Mouse (Mus musculus): ENCODE results near the gene Sval3. TPM values are rescaled to one million over a fixed set of nuclear protein-coding genes. Genes with fewer than 3 reads are reported as not detected.

Gene Sval3
- not detected in 2 replicates for polyA plus RNA-seq (2015; fragmentation: Nextera tagmentation; extraction: Ambion mirVana)

DNA sequence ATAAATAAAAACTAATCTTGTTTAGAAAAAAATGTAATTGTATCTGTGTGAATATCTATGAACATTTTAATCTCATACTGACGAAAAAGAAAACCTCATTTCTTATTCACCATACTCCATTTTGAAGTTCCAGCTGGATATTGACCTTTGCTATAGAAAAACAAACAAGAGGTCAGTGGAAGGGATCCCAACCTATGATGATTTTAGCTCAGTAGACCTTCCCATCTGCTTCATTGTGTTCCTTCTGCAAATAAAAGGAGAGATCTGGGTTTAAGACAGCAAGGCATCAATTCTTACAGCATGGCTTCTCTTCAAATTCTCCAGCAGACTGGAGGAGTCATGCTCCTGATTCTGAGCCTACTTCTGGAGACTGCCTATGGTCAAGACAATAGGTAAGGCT is at the start of gene Sval3:
Gene Sval3, plus strand, starts transcription at position 301 of the 400 bp plus-strand sequence.
- ATAC-seq (ENCODE audit: insufficient number of reproducible peaks, low FRiP score, low TSS enrichment, low read depth) = no peak
- WGBS = 57% methylated on average over 1 of the region's 1 CpGs
- Histone ChIP-seq H3K36me3 (no peaks in the 10 kb centered on the region), H3K27ac (replicated peaks) (no peak within 1 kb of the TSS), H3K9me3 (replicated peaks) (no peaks in the 10 kb centered on the region), H3K4me2 (replicated peaks) (no peak within 1 kb of the TSS), H3K4me1 (no peaks in the 10 kb centered on the region), H3K9ac (no peak within 1 kb of the TSS), H3K27me3 (no peaks in the 10 kb centered on the region), H3K4me3 (replicated peaks) (no peak within 1 kb of the TSS)

GRCm38 (mm10) chr6:41951330-41951729 is 16.6 kb upstream of the Sval3 start, which contains the start of gene Sval1:
TSS of gene Sval1 (plus strand) at chr6:41951630.
- WGBS = 60% methylated on average over 1 of the region's 1 CpGs
- H3K9ac ChIP-seq = no peak within 1 kb of the TSS
- H3K4me1 ChIP-seq = no peaks in the 10 kb centered on the region
- H3K36me3 ChIP-seq = no peaks in the 10 kb centered on the region
- no peak within 1 kb of the TSS for H3K4me3 ChIP-seq (replicated peaks)
- H3K4me2 ChIP-seq (replicated peaks) = no peak within 1 kb of the TSS
- no peaks in the 10 kb centered on the region for H3K9me3 ChIP-seq (replicated peaks)
- no peak for ATAC-seq (ENCODE audit: insufficient number of reproducible peaks, low FRiP score, low TSS enrichment, low read depth)
- no peak within 1 kb of the TSS for H3K27ac ChIP-seq (replicated peaks)
- no peaks in the 10 kb centered on the region for H3K27me3 ChIP-seq

Other genes with a start within 250 kb of the Sval3 start
- not detected in 2 replicates for gene Olfr459, start 193.0 kb upstream of the Sval3 start, polyA plus RNA-seq (2015; fragmentation: Nextera tagmentation; extraction: Ambion mirVana)
- gene Pip, start 120.6 kb upstream of the Sval3 start, polyA plus RNA-seq (2015; fragmentation: Nextera tagmentation; extraction: Ambion mirVana) = not detected in 2 replicates
- not detected in 2 replicates for gene Sval2, start 115.2 kb upstream of the Sval3 start, polyA plus RNA-seq (2015; fragmentation: Nextera tagmentation; extraction: Ambion mirVana)
- not detected in 2 replicates for gene Sval1, start 16.5 kb upstream of the Sval3 start, polyA plus RNA-seq (2015; fragmentation: Nextera tagmentation; extraction: Ambion mirVana)
- gene Sva, start 70.3 kb downstream of the Sval3 start, polyA plus RNA-seq (2015; fragmentation: Nextera tagmentation; extraction: Ambion mirVana) = not detected in 2 replicates
- not detected in 2 replicates for gene Tas2r139, start 172.8 kb downstream of the Sval3 start, polyA plus RNA-seq (2015; fragmentation: Nextera tagmentation; extraction: Ambion mirVana)
- gene Tas2r144, start 247.2 kb downstream of the Sval3 start, polyA plus RNA-seq (2015; fragmentation: Nextera tagmentation; extraction: Ambion mirVana) = not detected in 2 replicates